Mouse (Mus musculus) thymus, adult 2 months (tissue): Measurements from ENCODE around the gene Rps6ka4.

Experiments
- CTCF ChIP-seq: fragments of 200-500 bp; IDR thresholded peaks from 2 replicates; pipeline ENCODE4 v1.5.1; 2012; ENCODE audit warnings: mild to moderate bottlenecking, control low read depth, low read length, moderate library complexity, borderline replicate concordance; ENCODE audit not compliant: control insufficient read depth, poor library complexity, insufficient read depth; ENCODE audit errors: extremely low read depth
- POLR2A ChIP-seq: fragments of 200-500 bp; IDR thresholded peaks from 2 replicates; pipeline ENCODE4 v1.6.1; 2012; ENCODE audit warnings: mild to moderate bottlenecking, low read length, control low read depth, moderate library complexity; ENCODE audit not compliant: control insufficient read depth, poor library complexity, insufficient read depth; ENCODE audit errors: extremely low read depth

GRCm38 (mm10) chr19:6871574-6872271 is 31.3 kb upstream of the Rps6ka4 start:
- TF ChIP-seq POLR2A (0 out of 2 replicates have a peak, but pooled peaks have one; percentile 13), CTCF (peak; percentile 41; the same call in 1 of the 2 replicates)
